20 mouse cellular contexts compared by ENCODE assay signal in the genomic region with DNA sequence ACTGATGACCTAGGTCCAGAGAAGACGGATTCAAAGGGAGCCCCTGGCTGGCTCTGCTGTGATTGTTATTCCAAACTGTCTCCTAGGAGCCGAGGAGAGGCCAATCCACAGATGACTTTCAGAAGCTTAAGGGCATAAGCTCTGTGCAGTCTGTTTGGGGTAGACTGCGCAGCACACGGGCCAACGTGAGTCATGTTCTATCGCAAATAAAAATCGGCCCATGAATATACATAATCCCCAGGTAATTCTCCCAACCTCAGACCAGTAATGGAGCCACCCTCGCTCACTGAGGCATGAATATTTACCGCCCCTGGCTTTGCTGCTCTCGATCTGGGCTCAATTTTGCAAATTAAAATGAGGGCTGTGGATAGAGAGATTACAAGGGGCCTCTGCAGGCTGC.
"Had no signal": no experiment of that assay in that cellular context is flagged by ENCODE, and none has a peak within 500 bp of the region (broad histone marks: within the 10 kb centered on the region; RNA-seq: fewer than 3 reads in every experiment).

No protein-coding gene starts in this region.

- H3K27me3 ChIP-seq: limb, embryonic 12.5 days; limb, embryonic 15.5 days; stomach, embryonic 15.5 days had no signal

- DNase-seq: kidney, adult 2 months; kidney, postnatal 36 days; layer of hippocampus, postnatal 36 days; left cerebral cortex, postnatal 4 days; liver, postnatal 0 days; lung, embryonic 14.5 days; retina, postnatal 1 day; right cerebral cortex, postnatal 25 days; spleen, adult 18-20 months; thymus, postnatal 25 days had no signal

- H3K4me1 ChIP-seq: stomach, embryonic 15.5 days had no signal

- H3K36me3 ChIP-seq: stomach, embryonic 15.5 days had no signal

- H3K4me3 ChIP-seq: left cerebral cortex, adult 2 months; limb, embryonic 12.5 days; limb, embryonic 15.5 days; stomach, embryonic 15.5 days had no signal

- H3K9ac ChIP-seq: limb, embryonic 12.5 days; limb, embryonic 15.5 days; liver, embryonic 14.5 days; liver, postnatal 0 days; lung, embryonic 14.5 days; stomach, embryonic 15.5 days had no signal

- H3K27ac ChIP-seq: kidney, postnatal 0 days; left cerebral cortex, adult 2 months; limb, embryonic 12.5 days; limb, embryonic 15.5 days; liver, embryonic 14.5 days; macrophage; stomach, embryonic 15.5 days had no signal

- H3K9me3 ChIP-seq: limb, embryonic 12.5 days; limb, embryonic 15.5 days; stomach, embryonic 15.5 days had no signal

- ATAC-seq: intestine, postnatal 0 days; liver, postnatal 0 days; lung, postnatal 0 days had no signal

- H3K4me2 ChIP-seq: limb, embryonic 12.5 days; limb, embryonic 15.5 days; liver, embryonic 11.5 days; lung, embryonic 14.5 days; stomach, embryonic 15.5 days had no signal
